Mouse (Mus musculus): ENCODE measurements around the gene Socs1. TPM values are rescaled to one million over a fixed set of nuclear protein-coding genes. Genes with fewer than 3 reads are reported as not detected.
A peak's percentile ranks its signal among the peaks of the same experiment; 100 is the strongest.

Gene Socs1
- total RNA-seq, 2 experiments from 2014 or later, result 0.54 to 0.73 TPM

DNA sequence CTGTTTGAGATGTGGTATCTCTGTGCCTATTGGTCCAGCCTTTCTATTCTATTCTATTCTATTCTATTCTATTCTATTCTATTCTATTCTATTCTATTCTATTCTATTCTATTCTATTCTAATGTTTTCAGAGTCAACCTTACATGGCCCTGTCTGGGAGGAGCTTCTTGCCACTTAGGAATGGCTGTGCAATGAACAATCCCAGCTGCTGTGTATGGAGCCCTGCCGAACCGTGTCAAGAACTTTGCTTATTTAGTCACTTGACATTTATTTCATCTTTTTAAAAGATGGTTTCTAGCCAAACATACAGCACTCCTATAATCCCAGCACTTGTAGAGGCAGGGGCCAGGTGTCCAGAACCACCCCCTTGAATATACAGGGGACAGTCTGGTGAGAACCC lies 21.0 kb downstream of the Socs1 start:
- no peak for ATAC-seq (ENCODE audit: poor library complexity, severe bottlenecking)

DNA sequence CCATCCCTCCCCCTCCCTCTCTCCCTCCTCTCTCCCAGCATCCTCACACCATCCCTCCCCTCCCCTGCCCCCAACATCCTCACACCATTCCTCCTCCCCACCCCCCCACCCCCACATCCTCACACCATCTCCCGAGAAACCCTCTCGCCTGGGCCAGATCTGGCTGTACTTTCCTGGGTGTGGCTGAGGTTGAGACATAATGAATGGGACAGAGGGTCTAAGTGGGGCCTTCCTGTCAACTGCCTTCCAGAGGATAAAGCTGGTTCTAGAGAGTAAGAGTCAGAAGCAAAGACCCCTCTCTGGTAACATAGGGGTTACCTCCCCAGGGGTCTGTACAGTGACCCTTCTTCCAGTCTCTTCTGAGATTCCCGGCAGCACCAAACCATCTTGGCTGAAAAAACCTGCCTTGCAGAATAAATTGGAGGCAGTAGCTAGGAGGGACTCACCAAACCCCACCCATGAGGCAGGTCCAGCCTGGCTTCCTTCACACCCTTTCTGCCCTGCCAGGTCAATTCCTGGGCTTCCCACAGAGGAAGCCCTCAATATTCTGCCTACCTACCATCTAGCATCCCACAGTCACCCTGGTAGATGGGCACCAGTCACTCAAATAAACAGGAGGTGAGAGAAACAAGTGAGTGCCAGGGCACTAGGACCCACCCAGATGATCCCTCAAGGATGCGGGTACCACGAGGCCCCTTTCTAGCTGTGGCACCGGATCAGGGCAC lies 21.6 kb downstream of the Socs1 start:
- ATAC-seq (ENCODE audit: poor library complexity, severe bottlenecking), result no peak

DNA sequence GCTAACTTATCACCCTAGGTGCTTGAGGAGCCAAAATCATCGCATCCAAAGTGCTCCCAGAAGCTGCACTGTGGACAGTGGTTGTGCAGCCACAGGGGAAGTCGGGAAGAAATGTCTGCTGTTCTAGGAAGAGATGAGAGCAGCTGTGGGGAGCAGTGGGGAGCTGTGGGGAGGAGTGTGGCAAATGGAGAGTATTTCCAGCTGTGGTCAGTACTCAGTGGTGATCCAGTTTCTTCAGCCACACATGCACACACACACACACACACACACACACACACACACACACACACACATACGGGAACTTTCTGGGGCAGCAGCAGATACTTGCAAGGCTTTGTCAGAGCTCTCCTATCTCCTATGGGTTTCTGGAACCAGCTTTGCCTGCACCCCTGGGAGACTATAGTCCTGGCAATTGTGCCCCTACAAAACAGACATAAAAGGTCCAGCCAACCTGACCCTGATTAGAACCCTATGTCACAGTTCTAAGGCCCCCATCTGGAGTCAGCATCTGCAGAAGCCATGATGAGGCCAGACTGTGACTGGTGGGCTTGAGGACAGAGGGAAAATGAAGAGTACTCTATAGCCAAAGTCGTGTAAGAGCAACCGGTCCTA lies 22.7 kb downstream of the Socs1 start:
- no peak for ATAC-seq (ENCODE audit: poor library complexity, severe bottlenecking)

DNA sequence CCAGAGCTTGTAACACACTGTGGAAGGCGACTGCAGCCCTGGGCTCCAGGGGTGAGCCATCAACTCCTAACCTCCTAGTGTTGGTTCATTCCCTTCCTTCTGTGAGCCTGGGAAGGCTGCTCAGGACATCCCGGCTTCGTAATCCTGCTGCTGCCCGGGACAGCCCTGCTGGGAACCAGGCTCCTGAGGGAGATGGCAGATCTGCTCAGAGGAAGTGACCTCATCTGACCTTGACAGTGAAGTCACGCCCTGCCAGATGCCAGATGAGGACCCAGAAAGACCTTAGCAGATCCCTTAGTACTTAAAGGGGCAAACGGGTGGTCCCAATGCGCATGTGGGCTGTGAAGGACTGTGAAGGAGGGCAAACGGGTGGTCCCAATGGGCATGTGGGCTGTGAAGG lies 24.2 kb downstream of the Socs1 start:
- ATAC-seq (ENCODE audit: poor library complexity, severe bottlenecking), result no peak

DNA sequence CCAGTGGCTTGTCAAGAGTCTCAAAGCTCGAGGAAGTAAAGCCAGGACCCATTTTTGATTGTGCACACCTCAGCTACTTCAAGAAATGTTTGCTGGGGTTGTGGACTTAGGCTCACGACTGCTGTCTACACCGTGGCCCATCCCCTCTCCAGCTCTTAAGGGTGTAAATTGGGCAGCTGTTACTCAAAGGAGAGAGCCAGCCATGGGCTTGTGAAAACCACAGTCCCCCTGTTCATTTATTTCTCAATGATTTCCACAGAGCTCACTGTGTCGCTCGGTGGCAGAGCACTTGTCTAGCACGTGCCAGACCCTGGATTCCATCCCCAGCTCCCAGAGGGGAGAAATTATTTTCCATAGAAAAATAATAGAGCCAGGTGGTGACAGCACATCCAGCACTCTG lies 29.2 kb downstream of the Socs1 start:
- no peak for ATAC-seq (ENCODE audit: poor library complexity, severe bottlenecking)

DNA sequence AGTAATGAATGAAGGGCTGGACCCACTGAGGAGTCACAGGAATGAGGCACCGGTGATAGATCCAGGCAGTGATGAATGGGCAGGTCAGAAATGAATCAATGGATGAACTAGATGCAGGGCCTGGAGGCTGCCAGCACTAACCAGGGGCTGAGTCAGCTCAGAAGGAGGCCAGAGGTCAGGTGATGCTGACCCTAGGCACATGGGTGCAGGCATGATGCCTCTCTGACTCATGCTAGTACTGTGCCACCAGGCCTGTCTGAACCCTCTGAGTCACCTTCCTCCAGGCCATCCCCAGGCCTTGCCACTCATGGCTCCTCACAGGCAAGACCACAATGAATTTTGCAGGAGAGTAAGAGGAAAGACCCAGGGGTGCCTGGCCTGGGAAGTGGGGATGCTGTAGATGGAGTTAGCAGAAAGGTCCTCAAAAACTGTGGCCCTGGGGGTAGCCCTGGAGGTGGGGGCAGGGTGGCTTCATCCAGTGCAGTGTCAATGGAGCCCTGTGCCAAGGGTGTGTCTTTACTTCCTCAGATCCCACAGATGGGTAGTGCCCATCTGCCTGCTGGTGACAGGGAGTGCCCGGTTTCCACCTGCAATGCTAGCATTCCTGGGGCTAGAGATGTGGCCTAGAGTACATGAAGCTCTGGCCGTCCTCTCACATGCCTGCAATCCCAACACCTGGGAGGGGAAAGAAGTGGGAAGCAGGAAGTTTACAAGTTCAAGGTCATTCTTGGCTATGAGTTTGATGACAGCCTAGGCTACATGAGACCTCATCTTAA lies 30.6 kb downstream of the Socs1 start:
- no peak for ATAC-seq (ENCODE audit: poor library complexity, severe bottlenecking)

DNA sequence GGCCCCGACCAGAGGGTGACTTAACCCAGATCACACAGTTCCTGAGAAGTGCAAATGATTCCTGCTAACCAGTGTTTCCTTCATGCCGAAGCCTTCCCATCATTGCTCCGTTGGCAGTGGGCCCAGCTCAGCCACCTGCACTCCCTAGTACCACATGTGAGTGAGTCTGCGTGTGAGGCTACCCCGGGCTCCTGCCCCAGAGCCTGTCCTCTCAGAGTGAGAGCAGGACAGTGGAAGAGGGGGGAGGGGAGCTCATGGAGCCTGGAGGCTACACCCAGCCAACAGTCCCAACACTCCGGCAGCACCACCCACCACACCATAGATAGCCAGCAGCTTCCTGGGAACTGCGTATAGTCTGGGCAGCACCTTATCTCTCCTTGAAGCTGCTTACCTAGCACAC lies 35.5 kb downstream of the Socs1 start:
- ATAC-seq (ENCODE audit: poor library complexity, severe bottlenecking), result no peak

DNA sequence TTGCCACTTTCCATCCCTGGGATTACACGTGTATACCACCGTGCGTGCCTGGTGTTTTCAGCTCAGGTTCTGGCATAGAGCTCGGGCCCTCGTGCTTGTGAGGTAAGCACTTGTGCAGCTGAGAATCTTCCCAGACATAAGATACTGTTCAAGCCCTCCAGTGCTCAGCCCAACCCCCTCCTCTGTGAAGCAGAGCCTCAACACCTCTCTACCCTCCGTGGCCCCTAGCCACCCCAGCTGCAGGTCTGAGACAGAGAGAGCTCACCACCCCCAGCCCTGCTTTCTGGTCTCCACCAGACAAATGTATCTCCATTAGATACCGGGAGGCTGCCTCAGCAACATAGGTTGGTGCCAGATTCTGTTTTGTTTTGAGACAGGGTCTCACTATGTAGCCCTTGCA lies 36.1 kb downstream of the Socs1 start:
- ATAC-seq (ENCODE audit: poor library complexity, severe bottlenecking), result no peak

DNA sequence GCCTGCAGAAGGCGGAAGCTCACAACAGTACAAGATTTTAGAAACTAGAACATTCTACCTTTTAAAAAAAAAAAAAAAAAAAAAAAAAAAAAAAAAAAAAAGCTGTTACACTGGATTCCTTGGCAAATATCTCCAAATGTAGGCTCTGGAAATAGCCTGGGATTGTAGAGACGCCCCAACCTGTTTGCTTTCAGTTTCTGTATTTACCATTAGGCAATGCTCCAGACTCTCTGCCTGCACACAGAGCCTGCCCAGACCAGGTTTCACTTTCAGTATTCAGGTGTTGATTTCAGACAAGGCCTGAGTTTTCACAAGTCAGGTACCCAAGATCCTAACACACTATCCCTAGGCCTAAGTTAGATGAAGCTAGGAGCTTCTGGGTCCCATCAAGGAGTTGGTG lies 44.3 kb downstream of the Socs1 start:
- ATAC-seq (ENCODE audit: poor library complexity, severe bottlenecking), result peak; percentile 61

DNA sequence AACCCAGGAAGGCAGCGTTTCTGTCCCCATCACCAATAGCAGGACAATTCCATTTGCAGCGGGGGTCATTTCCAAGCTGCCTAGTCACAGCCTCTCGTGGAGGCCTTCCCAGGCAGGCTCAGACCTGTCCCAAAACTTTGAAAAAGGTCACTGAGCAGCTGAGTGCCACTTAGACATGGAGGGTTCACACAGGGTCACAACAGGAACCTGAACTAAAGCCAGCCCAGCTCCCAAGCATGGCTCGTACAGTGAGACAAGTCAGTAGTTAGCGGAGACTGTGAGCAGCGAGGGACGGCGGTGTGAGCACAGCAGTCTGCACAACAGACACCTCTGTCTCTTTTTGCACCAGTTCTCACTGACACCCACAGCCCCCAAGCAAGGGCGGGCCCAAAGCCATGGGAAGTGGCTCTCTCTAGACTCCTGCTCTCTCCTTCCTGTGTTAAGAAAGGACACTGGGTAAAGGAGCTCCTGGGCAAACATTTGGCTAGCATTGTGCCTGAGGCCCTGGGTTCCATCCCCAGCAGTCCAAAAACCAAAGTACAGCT lies 45.4 kb downstream of the Socs1 start:
- 0 out of 2 replicates have a peak, but pooled peaks have one; percentile 16 for ATAC-seq (ENCODE audit: poor library complexity, severe bottlenecking)

DNA sequence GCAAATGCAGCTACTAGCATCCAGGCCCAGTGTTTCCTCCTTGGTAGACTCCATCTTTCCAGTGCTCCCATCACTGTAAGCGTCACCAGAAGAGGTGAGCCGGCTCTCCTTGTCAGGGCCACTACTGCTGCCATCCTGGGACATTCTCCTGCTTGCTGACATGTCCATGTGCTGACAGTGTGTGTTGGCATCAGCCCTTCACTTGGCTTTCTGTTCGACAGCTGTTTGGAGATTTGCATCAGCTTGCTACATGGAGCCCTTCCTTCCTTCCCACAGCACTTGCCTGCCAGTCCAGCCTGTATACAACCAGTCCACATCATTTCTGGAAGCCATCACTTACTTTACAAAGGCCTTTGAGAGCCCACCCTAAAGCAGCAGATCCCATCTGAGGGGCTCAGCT lies 46.5 kb downstream of the Socs1 start:
- ATAC-seq (ENCODE audit: poor library complexity, severe bottlenecking), result no peak

DNA sequence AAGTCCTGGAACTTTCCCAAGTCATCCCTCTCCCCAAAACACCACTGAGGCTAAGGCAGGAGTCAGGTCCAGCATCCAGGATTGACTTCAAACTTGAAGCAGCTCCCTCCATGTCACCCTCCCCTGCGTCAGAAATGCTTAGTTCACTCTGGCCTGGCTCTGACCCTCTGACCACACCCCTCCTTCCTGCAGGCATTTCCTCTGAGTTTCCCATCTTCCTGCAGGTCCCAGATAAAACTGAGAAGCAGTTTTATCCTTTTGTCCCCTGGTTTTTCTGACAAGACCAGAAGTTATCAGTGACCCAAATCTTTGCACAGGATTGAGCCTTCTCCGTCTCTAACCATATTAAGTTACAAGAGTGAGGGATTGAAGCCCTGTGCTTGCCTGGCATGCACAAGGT lies 47.8 kb downstream of the Socs1 start:
- ATAC-seq (ENCODE audit: poor library complexity, severe bottlenecking), result no peak

DNA sequence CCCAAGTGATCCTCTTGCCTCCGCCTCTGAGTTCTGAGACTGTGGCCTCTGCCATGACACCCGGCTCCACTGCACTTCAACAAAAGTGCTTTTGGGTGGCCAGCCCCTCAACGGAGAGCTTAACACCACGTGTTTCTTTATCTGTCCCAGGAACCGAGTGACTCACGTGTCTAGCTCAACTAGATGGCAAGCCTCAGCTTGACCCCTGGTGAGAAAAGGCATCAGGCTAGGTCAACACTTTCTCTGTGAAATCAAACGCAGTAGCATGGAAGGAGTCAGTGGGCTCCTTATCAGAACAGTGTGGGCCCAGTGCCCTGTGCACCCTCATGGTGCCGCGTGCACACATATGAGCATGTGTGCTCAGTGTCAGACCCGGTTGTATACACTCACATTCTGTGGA lies 49.0 kb downstream of the Socs1 start:
- ATAC-seq (ENCODE audit: poor library complexity, severe bottlenecking), result no peak

DNA sequence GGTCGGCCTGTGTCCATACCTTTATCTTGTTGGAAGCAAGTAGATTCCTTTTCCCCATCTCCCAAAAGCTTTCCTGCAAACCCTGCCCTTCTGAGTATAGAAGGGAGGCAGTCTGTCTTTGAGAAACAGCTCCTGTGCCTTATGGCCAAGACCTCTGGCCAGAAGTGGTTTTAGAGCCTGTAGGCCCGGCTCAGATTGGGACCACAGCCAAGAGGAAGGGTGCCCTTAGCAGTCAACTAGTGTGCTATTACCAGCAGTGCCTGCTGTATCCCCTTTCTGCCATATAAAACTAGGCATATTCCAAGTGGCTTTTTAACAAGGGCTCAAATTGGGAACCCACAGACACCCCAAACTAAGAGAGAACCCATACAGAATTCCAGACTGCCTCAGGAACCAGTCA lies 49.6 kb downstream of the Socs1 start:
- no peak for ATAC-seq (ENCODE audit: poor library complexity, severe bottlenecking)

DNA sequence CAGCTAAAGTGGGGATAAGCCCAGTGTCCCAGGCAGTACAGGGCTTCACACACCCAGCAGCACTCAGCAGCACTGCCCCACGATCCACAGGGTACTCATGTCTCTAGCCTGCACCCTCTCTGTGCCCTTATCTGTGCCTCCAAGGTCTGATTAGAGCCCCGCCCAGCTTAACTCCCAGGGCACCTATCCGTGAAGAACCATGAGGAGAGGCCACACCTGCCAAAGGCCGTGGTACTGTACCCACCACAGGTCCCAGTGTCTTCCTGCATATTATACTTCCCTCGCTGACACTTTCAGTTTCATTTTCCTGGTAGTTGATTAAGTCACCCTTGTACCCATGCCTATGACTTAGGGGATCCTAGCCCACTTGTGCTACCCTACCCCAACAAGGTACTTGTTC lies 52.9 kb downstream of the Socs1 start:
- ATAC-seq (ENCODE audit: poor library complexity, severe bottlenecking), result peak; percentile 62

Other genes with a start within 250 kb of the Socs1 start
- 5.9 and 6.0 TPM in 2 replicates for gene Dexi, start 242.5 kb downstream of the Socs1 start, total RNA-seq (2015)
- 4.3 and 7.0 TPM in 2 replicates for gene Dexi, start 242.5 kb downstream of the Socs1 start, total RNA-seq (2017)
- gene Clec16a, start 240.2 kb downstream of the Socs1 start, total RNA-seq (2015), result 26.8 and 28.8 TPM in 2 replicates
- gene Clec16a, start 240.2 kb downstream of the Socs1 start, total RNA-seq (2017), result 19.4 and 20.7 TPM in 2 replicates
- not detected in 2 replicates for gene Tnp2, start 3.1 kb upstream of the Socs1 start, total RNA-seq (2015)
- gene Tnp2, start 3.1 kb upstream of the Socs1 start, total RNA-seq (2017), result not detected in 2 replicates
- not detected in 2 replicates for gene Prm3, start 5.4 kb upstream of the Socs1 start, total RNA-seq (2015)
- not detected in 2 replicates for gene Prm3, start 5.4 kb upstream of the Socs1 start, total RNA-seq (2017)
- not detected in 2 replicates for gene Prm2, start 10.6 kb upstream of the Socs1 start, total RNA-seq (2015)
- not detected in 2 replicates for gene Prm2, start 10.6 kb upstream of the Socs1 start, total RNA-seq (2017)
- gene Prm1, start 20.3 kb upstream of the Socs1 start, total RNA-seq (2015), result not detected in 2 replicates
- not detected in 2 replicates for gene Prm1, start 20.3 kb upstream of the Socs1 start, total RNA-seq (2017)
- not detected in 2 replicates for gene Gm11172, start 27.4 kb upstream of the Socs1 start, total RNA-seq (2015)
- gene Gm11172, start 27.4 kb upstream of the Socs1 start, total RNA-seq (2017), result not detected in 2 replicates
- 3.6 and 4.8 TPM in 2 replicates for gene Rmi2, start 49.5 kb upstream of the Socs1 start, total RNA-seq (2015)
- gene Rmi2, start 49.5 kb upstream of the Socs1 start, total RNA-seq (2017), result 2.9 TPM in 2 replicates